Mouse (Mus musculus) ovary, postnatal 36 days (tissue): ENCODE results near the gene Myh14.

ENCODE experiments used
- DNase-seq: peaks from one replicate; pipeline ENCODE4 v3.0.0; 2022; ENCODE audit warnings: low spot score, mixed read lengths

Gene Myh14

DNA sequence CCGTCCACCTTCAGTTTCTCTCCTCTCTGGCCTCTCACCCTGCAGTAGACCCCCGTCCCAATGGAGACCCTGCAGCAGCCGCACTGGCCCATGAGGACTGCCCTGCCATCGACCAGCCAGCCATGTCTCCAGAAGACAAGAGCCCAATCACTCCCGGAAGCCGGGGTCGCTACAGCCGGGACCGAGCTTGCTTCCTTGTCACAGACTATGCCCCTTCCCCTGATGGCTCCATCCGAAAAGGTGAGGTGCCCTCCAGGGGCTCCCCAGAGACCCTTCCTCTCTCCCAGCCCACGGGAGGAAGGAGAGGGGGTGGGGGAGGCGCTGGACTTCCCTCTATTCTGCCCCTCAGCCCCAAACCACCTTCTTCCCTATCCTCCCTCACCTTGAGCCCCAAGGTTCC, 72.3 kb downstream of the Myh14 start:
- DNase-seq = no peak

DNA sequence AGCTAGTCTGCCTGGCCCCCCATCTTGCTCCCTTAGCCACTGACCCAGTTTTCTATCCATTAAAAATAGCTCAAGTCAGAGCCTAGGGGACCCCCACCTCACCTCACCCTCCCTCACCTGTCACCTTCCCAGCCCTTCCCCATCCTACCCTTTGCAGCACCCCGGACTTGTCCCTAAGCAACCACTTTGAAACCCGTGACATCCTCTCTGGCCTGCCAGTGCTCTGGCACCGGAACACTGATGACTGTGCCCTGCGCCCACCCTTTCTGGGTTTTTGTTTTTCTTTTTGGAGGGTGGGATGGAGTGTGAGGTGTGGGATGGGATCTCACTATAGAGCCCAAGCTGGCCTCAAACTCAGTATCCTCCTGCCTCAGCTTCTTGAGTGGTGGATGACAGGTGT, 73.0 kb downstream of the Myh14 start:
- DNase-seq = no peak

GRCm38 (mm10) chr7:44596996-44597538, 73.6 kb downstream of the Myh14 start:
- no peak for DNase-seq

DNA sequence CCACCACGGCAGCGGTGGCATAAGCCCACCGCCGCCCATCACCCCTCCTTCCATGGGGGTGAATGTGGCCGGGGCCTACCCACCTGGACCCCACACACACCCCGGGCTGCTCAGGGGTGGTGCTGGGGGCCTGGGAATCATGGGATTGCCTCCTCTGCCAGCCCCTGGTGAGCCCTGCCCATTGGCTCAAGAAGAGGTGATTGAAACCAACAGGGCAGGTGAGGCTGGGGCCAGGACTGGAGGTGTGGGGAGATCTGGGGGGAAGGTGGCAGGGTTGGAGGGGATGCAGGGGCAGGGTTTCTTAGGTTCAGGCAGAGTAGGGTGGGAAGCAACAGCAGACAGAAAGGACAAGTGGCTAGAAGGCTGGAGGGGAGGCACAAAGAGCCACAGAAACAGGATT, 74.6 kb downstream of the Myh14 start:
- no peak for DNase-seq

- no peak for DNase-seq
Measured at GRCm38 (mm10) chr7:44595131-44595561, 75.5 kb downstream of the Myh14 start.

GRCm38 (mm10) chr7:44594291-44594690, 76.4 kb downstream of the Myh14 start:
- DNase-seq = no peak

- peak; percentile 85 for DNase-seq
Measured at GRCm38 (mm10) chr7:44593775-44594174, 76.9 kb downstream of the Myh14 start.

- no peak for DNase-seq
Measured at GRCm38 (mm10) chr7:44593051-44593450, 77.6 kb downstream of the Myh14 start.

DNA sequence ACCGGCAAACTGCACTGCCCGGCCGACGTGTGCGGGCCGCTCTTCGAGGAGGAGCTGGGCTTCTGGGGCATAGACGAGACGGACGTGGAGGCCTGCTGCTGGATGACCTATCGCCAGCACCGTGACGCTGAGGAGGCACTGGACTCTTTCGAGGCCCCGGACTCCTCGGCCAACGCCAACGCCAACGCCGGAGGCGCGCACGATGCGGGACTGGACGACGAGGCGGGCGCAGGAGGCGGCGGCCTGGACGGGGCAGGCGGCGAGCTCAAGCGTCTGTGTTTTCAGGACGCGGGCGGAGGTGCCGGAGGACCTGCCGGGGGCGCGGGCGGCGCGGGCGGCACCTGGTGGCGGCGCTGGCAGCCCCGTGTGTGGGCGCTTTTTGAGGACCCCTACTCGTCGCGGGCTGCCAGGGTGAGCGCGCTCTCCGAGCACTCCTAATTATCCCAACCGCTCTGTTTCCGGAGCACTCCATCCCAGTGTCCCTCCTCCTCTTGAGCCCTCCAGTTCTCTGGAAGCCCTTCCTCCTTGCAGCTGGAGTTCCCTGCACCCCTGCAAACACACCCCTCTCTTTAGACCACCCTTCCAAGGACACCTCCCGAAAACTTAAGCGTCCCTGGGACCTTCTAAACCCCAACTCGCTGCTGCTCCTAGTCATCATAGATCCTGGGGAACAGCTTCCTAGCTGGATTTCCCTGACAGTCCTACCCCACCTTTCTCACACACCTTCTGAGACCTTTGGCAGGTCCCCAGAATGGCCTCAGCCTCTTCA, 79.1 kb downstream of the Myh14 start:
- DNase-seq = no peak

DNA sequence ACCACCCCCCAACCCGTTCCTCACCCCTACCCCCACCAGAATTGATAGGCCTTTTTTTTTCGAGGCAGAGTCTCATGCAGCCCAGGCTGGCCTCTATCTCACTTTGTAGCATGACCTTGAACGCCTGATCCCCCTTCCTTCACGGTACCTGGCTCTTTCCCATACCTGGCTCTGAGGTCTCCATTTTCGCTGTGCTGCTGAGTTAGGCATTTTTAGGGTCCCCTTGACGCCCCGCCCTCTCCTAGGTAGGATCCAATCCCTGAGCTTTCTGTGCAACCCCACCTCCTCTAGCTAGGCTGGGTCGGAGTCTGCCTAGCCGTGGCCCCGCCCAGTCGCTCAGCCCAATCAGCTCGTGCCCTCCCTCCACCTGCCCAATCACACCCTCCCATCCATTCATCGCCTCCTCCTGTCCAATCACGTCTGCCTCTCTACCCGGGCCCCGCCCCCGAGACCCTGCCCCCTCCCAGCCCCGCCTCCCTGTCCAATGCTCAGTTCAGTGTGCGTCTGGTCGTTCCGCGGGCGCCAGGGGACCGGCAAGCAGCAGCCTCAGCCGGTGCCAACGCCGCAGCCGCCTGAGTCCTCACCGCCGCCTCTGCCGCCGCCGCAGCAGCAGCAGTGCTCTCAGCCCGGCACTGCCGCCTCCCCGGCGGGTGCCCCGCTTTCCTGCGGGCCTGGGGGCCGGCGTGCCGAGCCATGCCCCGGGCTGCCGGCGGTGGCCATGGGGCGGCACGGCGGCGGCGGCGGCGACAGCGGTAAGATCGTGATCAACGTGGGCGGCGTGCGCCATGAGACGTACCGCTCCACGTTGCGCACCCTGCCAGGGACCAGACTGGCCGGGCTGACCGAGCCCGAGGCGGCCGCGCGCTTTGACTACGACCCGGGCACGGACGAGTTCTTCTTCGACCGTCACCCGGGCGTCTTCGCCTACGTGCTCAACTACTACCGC, 80.0 kb downstream of the Myh14 start, which contains the start of gene Kcnc3:
TSS of gene Kcnc3 (plus strand) at position 263 of the 946 bp plus-strand sequence.
- peak; percentile 69 for DNase-seq

DNA sequence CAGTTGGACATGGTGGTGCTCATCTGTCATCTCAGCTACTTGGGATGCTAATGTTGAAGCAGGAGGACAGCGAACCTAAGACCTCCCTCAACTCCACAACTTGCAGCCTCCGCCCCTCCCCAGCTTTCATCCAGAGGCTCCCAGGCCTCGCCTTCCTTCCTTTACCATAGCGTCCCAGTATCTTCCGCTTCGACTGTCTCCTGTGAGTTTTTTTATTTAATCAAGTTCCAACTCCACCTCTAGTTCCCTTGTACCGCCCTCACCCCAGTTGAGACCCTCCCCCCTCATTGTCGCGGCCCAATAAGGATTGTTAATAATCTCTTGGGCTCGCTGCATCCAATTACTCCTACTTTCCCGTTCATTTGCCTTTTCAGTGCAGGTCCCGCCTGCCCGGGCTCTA, 80.7 kb downstream of the Myh14 start:
- no peak for DNase-seq

- peak; percentile 70 for DNase-seq
Measured at GRCm38 (mm10) chr7:44589149-44589548, 81.5 kb downstream of the Myh14 start.

DNA sequence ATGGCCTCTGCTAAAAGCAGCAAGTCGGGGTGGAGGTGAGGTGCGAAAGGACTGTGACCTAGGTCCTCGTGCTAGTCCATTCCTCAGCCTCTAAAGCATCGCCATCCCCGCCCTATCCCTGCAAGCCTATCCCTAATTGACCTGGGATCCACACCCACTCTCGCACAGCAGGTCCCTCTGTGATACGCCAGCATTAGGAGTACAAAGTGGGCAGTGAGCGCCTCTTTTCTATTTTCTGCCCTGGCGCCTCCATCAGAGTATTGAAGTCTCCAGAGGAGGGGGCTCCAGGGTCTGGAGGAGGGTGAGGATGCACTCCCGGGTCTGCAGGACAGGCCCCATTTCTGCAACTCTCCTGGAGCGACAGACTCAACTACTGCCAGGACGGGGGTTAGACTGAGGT, 82.3 kb downstream of the Myh14 start:
- no peak for DNase-seq

- no peak for DNase-seq
Measured at GRCm38 (mm10) chr7:44587676-44588075, 83.0 kb downstream of the Myh14 start.

- no peak for DNase-seq
Measured at GRCm38 (mm10) chr7:44586930-44587329, 83.7 kb downstream of the Myh14 start.

GRCm38 (mm10) chr7:44586518-44586917, 84.1 kb downstream of the Myh14 start:
- DNase-seq = no peak

DNA sequence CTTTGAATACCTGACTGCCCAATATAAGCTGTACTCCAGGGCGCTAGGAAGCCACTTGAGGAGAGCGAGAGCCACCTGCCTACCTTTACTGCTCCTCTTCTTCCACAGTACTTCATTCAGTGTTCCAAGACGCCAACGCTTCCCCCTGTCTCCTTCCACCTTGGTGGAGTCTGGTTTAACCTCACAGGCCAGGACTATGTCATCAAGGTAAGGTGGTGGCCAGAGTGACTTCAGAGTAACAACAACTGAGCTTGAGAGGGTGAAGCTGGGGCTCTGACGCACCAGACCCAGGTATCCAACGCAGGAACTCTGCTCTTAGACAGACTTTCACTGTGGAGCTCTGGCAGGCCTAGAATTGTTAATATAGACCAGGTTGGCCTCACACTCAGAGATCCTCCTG, 85.0 kb downstream of the Myh14 start:
- DNase-seq = no peak

GRCm38 (mm10) chr7:44584921-44585320, 85.7 kb downstream of the Myh14 start:
- DNase-seq = no peak

- no peak for DNase-seq
Measured at GRCm38 (mm10) chr7:44584265-44584804, 86.3 kb downstream of the Myh14 start.

DNA sequence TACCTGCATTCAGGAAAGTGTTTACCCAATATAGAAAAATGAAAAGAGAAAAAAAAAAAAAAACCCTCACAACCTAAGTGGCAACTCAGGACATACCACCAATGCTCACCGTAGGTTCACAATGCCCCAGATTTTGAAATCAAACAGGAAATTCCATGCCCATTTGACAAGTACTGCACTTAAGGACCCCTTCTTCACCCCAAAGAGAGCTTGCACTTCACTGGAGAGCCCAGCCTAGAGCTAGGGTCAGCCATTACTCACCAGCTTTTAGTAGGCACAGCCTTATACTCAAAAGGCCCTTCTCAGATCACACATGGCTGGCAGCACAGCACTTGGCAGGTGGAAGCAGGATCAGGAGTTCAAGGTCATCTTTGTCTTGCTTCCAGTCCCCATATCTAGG, 87.5 kb downstream of the Myh14 start:
- no peak for DNase-seq

DNA sequence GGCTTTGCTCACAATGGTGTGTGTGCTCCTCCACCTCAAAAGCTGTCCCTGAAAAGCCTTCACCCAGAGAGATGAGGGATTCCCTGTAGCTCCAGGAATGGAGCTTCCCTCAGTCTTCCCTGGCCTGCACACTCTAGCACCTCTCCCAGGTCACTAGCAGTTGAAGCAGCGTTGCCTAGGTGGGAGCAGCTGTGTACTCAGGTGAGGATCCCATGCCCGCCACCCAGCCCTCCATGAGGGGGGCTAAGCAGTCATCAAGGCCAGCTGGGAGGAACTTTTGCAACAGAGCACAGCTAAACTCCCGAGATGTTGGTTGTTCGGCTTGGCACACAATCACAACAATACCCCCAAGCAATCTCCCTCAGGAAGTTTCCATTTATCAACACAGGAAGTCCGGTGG, 87.9 kb downstream of the Myh14 start:
- DNase-seq = no peak

DNA sequence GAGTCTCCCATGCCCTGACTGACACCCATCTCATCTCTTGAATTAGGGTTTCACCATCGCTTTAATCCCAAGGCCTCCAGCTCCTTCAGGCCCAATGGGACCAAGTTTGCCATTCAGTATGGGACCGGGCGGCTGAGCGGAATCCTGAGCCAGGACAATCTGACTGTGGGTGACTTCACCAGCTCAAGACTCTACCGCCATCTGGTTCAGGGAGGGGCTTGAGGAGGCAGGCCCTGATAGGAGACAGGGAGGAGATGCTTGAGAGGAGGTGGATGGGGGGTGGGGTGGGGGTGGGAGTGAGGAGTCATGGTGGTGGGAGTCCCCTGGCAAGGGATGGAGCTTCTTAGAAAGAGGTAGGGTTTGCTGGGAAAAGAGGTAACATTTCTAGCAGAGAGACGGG, 89.0 kb downstream of the Myh14 start:
- DNase-seq = no peak
